Mouse (Mus musculus): ENCODE results near the gene Odf3b.

The Odf3b gene

DNA sequence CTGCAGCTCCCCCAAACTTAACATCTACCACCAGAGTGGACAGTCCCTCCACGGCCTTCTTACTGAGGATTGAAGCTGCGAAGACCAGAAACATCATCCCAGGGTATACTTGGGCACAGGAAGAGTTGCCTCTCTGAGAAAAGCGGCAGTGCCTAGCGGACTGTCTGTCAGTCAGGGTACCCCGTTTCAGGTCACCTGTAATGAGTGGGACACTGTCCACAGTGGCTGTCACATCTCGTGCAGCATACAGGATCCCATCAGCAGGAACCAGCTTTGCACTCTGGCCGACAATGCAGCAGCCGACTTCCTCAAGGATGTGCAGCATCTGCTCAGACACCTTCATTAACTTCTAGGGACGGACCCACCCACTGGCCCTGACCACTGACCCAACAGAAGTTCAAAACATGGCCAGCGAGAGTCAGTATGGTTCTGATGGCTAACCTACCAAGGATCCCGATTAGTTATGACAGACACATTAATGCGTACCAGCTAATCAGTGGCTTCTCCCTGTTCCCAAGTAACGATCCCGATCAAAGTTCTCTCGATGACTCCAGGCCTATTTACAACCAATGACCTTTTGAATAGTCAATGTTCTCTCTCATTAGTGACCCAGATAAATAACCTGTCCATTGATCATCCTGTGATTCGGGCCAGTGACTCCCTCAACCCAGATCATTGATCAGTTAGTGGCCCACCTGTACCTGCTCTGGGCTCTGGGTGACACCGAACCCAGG, 4.1 kb downstream of the Odf3b start:
- DNase-seq (ENCODE audit: low read depth, low spot score) = no peak

DNA sequence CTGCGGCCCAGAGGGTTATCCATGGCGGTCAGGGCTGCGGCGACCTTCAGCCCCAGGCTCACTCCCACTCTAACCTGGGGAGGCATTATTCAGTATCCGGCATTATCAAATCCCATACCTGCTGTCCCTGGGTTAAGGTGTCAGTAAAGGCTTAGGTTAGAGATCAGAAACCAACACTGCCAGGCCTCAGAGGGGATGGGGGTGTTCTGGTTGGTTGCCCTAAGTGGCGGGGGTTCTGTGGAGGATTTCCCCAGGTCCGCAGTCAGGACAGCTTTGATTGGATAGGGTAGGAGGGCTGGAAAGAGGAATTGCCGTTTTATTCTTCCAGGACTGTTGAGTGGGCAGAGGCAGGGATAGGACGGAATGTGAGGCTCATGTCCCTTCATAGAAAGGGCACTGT, 4.7 kb downstream of the Odf3b start:
- no peak for DNase-seq (ENCODE audit: low read depth, low spot score)

GRCm38 (mm10) chr15:89373762-89374248, 5.3 kb downstream of the Odf3b start, which contains the start of gene Sco2:
TSS of gene Sco2 (minus strand) at chr15:89373846.
- peak; percentile 84 for DNase-seq (ENCODE audit: low read depth, low spot score)

DNA sequence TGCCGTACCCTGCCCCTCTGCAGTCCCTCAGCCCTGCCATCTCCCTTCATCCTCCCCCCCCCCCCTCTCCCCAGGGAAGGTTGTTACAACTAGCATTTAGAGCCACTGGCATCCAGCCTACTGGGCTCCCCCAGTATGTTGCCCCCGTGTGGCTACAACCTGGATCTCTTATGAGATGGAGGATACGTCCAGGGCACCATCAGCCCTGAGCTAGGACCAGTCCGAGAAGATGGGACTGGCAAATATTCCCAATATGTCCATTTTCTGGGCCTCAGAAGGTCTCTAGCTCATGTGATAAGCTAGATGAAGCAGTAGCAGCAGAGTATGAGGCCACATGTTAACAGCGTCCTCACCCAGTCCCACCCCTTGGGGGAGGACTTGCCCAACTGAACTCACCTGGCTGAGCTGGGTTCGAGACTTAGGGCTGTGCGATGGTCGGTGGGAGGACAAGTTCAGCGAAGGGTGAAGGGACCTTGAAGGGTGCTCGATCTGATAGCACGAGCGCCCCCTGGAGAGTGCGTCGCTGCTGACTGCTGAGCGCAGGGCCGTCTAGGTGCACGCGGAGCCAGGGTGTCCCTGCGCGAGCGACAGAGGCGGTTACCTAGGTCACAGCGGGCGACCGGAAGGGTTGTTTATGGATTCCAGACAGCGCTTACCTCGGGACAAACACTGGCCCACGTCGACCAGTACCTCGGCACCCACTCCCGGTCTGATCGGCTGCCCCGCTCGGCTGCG, 5.9 kb downstream of the Odf3b start:
- DNase-seq (ENCODE audit: low read depth, low spot score) = peak; percentile 67

- DNase-seq (ENCODE audit: low read depth, low spot score) = no peak
These were observed 6.5 kb downstream of the Odf3b start for GRCm38 (mm10) chr15:89372536-89372935.

- DNase-seq (ENCODE audit: low read depth, low spot score) = no peak
These were observed 7.0 kb downstream of the Odf3b start for GRCm38 (mm10) chr15:89372068-89372467.

- DNase-seq (ENCODE audit: low read depth, low spot score) = no peak
These were observed 13.9 kb downstream of the Odf3b start for GRCm38 (mm10) chr15:89365141-89365551.

- no peak for DNase-seq (ENCODE audit: low read depth, low spot score)
These were observed 16.0 kb downstream of the Odf3b start for GRCm38 (mm10) chr15:89363051-89363450.

- DNase-seq (ENCODE audit: low read depth, low spot score) = no peak
These were observed 20.3 kb downstream of the Odf3b start for GRCm38 (mm10) chr15:89358784-89359183.

DNA sequence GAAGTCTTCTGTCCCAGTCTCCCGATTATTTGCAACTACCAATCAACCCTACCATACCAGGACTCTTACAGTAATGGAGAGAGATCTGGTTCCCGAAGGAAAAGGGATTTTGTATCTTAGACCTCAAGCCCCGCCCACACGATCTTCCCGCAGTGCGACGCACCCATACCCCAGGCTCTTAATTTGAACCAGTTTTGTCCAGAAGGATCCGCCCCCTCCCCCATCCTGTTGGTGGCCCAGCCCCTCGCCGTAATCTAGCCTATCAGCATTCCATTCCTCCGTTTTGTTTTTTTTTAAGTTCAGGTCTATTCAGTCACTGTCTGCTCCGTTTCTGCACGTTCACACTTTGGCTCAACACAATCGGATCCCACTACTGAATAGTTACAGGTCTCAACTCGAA, 22.7 kb downstream of the Odf3b start:
- DNase-seq (ENCODE audit: low read depth, low spot score) = no peak

DNA sequence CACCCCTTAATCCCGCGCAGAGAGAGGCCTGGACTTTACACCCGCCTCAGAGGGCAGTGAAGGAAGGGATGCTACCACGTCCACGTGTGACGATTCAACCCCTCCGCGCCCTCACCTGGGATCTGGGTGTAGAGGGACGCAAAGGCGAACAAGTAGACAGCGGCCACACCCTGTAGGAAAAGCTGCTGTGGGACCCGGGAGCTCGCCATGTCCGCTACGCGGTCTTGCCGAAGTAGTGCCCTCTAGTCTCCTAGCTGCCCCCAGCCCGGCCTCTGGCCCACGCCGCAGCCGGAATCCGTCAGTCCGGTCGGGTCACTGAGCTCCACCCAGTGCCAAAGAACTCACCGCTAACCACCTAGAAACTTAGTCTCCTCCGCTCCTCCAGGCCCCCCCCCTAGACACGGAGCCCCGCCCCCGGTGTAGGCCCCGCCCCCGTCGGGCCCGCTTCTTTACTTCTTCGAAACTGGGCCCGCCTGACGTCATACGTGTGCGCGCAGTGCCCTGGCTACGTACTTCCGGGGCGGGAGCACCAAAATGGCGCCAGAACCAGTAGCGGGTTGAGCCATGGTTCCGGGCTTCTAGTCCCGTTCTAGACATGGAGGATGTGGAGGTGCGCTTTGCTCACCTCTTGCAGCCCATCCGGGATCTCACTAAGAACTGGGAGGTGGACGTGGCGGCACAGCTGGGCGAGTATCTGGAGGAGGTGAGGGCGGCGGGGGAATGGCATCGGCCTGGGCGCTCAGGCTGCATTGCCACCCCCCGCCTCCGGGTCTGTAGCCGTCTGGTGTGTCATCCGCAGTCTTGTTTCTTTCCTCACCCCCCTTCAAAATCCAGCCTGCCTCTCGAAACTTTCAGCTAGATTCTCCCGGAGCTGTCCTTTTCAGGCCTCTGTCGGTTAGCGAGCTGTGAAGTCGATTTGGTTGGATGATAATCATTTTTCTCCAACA, 23.6 kb downstream of the Odf3b start, which contains the start of the genes Lmf2 and Ncaph2:
Gene Lmf2 (minus strand): TSS at position 419 of the 947 bp plus-strand sequence.
Gene Ncaph2 (plus strand): TSS at position 479 of the 947 bp plus-strand sequence.
- DNase-seq (ENCODE audit: low read depth, low spot score) = peak; percentile 94

- DNase-seq (ENCODE audit: low read depth, low spot score) = no peak
These were observed 24.6 kb downstream of the Odf3b start for GRCm38 (mm10) chr15:89354455-89354854.

GRCm38 (mm10) chr15:89353837-89354236, 25.2 kb downstream of the Odf3b start:
- no peak for DNase-seq (ENCODE audit: low read depth, low spot score)

DNA sequence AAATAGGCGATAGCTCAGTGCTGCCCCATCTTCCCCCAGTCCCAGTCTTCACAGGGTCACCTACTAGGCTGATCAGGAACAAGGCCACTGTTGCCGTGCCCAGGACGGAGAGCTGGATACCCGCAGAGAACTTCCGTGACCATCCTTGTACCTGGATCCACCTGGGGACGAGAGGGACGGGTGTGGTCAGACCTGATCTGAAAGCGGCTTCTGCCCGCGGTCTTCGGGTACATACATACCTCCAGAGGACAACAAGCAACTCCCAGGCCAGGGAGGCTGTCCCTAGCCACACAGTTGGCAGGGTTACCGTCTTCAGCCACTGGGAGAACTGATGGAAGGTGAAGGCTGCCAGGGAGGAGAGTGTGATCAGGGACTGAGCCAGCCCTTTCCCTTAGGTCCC, 26.3 kb downstream of the Odf3b start:
- DNase-seq (ENCODE audit: low read depth, low spot score) = no peak

- no peak for DNase-seq (ENCODE audit: low read depth, low spot score)
These were observed 27.0 kb downstream of the Odf3b start for GRCm38 (mm10) chr15:89352054-89352453.

- DNase-seq (ENCODE audit: low read depth, low spot score) = no peak
These were observed 27.8 kb downstream of the Odf3b start for GRCm38 (mm10) chr15:89351302-89351701.

DNA sequence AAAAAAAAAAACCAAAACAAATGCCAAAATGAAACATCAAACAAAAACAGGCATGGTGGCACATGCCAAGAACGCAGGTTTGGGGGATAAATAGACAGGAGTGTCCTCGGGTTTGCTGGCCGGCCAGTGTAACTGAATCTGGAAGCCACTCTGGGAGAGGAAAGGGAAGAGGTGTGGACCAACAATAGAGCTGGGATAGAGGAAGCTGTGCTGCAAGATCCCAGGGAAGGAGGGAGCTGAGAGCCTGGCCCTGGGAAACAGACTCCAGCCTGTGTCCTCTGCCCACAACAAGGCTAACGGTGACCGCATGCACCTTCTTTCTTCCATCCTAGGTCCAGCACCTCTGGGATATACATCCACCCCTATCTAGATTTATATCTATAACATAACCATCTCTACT, 28.6 kb downstream of the Odf3b start:
- DNase-seq (ENCODE audit: low read depth, low spot score) = no peak

DNA sequence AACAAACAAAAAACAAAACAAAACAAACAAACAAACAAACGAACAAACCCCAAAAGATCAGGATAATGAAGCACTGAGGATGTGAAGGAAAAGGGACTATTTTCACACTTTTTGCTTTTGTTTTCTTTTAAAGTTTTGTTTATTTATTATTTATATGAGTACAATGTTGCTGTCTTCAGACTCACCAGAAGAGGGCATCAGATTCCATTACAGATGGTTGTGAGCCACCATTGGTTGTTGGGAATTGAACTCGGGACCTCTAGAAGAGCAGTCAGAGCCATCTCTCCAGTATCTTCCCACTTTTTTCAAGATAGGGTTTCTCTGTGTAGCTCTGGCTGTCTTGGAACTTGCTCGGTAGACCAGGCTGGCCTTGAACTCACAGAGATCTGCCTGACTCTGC, 35.8 kb downstream of the Odf3b start:
- DNase-seq (ENCODE audit: low read depth, low spot score) = no peak

DNA sequence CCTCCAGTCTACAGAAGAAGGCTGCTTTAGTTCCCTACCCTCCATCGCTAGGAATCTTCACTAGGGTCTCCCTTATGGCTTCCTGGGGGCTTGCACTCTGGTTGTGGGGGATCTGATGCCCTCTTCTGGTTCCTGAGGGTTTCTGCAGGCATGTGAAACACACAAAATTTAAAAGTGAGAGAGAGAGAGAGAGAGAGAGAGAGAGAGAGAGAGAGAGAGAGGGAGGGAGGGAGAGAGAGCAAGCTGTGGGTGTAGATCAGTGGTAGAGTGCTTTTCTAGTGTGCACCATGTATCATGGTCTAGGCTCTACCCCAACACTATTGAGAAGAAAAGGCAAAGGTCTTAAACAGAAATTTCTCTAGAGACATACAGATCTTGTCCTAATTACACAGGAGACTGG, 37.4 kb downstream of the Odf3b start:
- DNase-seq (ENCODE audit: low read depth, low spot score) = no peak

DNA sequence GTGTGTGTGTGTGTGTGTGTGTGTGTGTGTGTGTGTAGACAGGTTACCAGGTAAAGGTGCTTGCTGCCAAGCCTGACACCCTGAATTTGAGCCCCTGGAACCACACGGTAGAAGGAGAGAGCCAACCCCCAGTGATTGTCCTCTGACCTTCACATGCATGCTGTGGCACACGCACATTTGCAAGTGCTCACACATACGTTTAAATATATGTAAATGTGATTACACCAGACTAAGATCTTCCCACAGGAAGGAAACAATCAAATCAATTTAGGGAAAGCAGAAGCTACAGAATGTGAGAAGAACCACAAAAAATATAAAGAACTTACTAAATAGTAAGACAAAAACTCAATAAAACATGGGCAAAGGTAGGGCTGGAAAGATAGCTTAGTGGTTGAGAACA, 38.9 kb downstream of the Odf3b start:
- DNase-seq (ENCODE audit: low read depth, low spot score) = no peak

DNA sequence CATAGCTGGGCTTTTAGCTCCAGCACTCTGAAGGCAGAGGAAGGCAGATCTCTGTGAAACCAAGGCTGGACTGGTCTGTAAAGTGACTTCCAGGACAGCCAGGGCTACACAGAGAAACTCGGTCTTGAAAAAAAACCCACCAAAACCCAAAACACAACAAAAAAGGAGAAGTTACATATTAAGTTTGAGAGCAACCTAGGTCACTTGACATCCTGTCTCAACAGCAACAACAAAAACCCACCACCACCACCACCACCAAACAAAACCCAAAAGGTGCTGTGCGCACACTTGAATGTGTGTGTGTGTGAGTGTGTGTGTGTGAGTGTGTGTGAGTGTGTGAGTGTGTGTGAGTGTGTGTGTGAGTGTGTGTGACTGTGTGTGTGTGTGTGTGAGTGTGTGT, 39.4 kb downstream of the Odf3b start:
- no peak for DNase-seq (ENCODE audit: low read depth, low spot score)

DNA sequence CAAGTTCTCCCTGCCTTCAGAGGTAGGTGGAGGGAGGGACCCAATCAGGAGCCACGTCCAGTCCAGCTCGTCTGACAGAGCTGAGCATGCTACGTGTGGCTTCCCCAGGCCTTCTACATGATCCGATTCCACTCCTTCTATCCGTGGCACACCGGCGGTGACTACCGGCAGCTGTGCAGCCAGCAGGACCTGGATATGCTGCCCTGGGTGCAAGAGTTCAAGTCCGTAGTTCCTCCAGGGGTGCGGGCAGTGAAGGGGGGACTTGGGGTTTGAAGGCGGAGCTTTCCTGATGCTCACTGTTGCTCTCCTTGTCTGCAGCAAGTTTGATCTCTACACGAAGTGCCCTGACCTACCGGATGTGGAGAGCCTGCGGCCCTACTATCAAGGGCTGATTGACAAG, 42.7 kb downstream of the Odf3b start:
- DNase-seq (ENCODE audit: low read depth, low spot score) = no peak
